Mouse (Mus musculus) spleen, adult 2 months (tissue): ENCODE results near the gene Cckbr. TPM values are rescaled to one million over a fixed set of nuclear protein-coding genes. Genes with fewer than 3 reads are reported as not detected.

Source experiments
- DNase-seq, 2 experiments: peaks; one replicate each; pipeline versions ENCODE4 v3.0.0 to v3.0.0-alpha.2; 2012 to 2021; ENCODE audit warnings: low spot score in 2 of 2, low read depth in 1 of 2
- H3K27ac ChIP-seq: fragments of 200-500 bp; 2 replicates; pipeline ENCODE4 v1.5.1; 2012; ENCODE audit warnings: low read length, inconsistent platforms; ENCODE audit not compliant: insufficient read depth
- H3K27me3 ChIP-seq: fragments of 200-500 bp; 2 replicates; pipeline ENCODE4 v1.6.1; 2012; ENCODE audit warnings: mild to moderate bottlenecking, moderate library complexity, low read length, inconsistent platforms; ENCODE audit not compliant: control insufficient read depth, insufficient read depth
- H3K36me3 ChIP-seq: fragments of 200-500 bp; 2 replicates; pipeline ENCODE4 v1.6.1; 2012; ENCODE audit warnings: mild to moderate bottlenecking, low read length, inconsistent platforms; ENCODE audit not compliant: control insufficient read depth, insufficient read depth
- H3K4me1 ChIP-seq: fragments of 200-500 bp; 2 replicates; pipeline ENCODE4 v1.6.1; 2011; ENCODE audit warnings: inconsistent platforms; ENCODE audit not compliant: control insufficient read depth, insufficient read depth, insufficient read length
- H3K4me3 ChIP-seq: fragments of 200-500 bp; 2 replicates; pipeline ENCODE4 v1.5.1; 2011; ENCODE audit warnings: mild to moderate bottlenecking, inconsistent platforms; ENCODE audit not compliant: insufficient read depth, insufficient read length; ENCODE audit errors: extremely low read depth
- CTCF ChIP-seq: fragments of 200-500 bp; IDR thresholded peaks from 2 replicates; pipeline ENCODE4 v1.5.1; 2011; ENCODE audit warnings: mild to moderate bottlenecking, inconsistent platforms; ENCODE audit not compliant: insufficient read depth, insufficient read length, insufficient replicate concordance; ENCODE audit errors: extremely low read depth
- POLR2A ChIP-seq: fragments of 200-500 bp; IDR thresholded peaks from 2 replicates; pipeline ENCODE4 v1.6.1; 2011; ENCODE audit warnings: low read depth, low read length, inconsistent platforms
- WGBS: fragments of 180-500 bp; shearing (Covaris S2); methylation state at CpG from one replicate; pipeline ENCODE4 v1.1.7; 2018; 5-methylcytosine and 5-hydroxymethylcytosine counted together
- polyA plus RNA-seq: library from polyadenylated mRNA; depleted of rRNA; stranded (reverse); fragments of >200 nt; gene quantifications from 2 replicates; pipeline ENCODE4 v1.2.3, GENCODE M21; 2012

The Cckbr gene
- polyA plus RNA-seq, 1 experiment: 0.11 TPM

DNA sequence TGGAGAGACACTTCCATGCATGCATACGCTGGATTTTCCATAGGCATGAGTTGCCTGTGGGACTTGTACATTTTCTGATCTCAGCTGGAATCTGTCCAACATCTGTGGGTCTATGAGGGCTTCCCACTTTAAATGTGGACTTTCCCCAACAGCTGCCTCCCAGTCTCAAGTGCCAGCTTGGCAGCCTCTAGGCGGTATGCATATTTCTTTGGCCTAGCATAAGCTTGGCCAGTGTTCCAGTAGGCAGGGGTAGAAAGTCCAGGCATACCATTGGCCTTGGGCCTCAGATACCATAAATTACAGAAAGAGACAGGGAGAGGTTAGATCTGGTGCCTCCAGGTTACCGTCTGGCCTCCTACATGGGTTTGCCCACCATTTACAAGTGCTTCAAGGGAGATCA lies 72.3 kb downstream of the Cckbr start:
- TF ChIP-seq POLR2A (no peak), CTCF (no peak)

DNA sequence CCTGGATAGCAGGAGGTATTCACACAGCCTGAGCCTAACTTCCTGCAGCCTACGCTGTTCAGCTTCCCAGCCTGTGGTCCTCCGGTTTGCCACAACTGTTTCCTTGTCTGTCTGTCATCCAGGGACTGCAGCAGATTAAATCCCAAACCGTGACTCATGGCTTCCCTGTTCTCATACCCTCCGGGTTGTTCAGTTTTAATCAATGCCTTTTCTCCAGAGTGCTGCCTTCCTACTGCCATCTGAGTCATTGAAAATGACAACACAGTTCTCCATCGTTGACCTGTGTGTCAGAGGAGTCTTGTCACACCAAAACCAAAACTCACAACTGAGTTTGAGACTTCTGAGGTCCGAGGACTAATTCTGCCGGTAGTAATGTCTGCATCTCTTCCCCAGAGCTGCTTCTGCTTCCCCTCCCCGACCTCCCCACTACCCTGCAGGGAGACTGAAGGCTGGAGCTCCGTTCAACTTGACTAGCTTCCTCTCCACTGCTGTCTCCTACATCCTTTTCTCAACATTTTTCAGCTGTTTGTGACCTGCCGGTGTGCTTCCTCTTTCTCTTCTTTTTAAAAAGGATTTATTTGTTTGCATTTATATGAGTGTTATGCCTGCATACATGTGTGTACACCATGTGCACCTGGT lies 73.4 kb downstream of the Cckbr start:
- TF ChIP-seq POLR2A: no peak
- TF ChIP-seq CTCF: no peak
- no peak for DNase-seq
- H3K36me3 ChIP-seq: no peaks in the 10 kb centered on the region
- no peaks in the 10 kb centered on the region for H3K27me3 ChIP-seq
- H3K4me1 ChIP-seq: no peaks in the 10 kb centered on the region
- no peak overlapping the region for H3K27ac ChIP-seq
- H3K4me3 ChIP-seq: no peak overlapping the region
- WGBS: 12% methylated on average over 10 of the region's 10 CpGs

More for the DNA sequence above, 72.3 kb downstream of the Cckbr start:
- H3K27ac ChIP-seq: no peak overlapping the region
- no peak for DNase-seq
- WGBS: 91% methylated on average over 3 of the region's 3 CpGs
- no peak overlapping the region for H3K4me3 ChIP-seq
- H3K4me1 ChIP-seq: no peaks in the 10 kb centered on the region
- H3K36me3 ChIP-seq: no peaks in the 10 kb centered on the region
- no peaks in the 10 kb centered on the region for H3K27me3 ChIP-seq

DNA sequence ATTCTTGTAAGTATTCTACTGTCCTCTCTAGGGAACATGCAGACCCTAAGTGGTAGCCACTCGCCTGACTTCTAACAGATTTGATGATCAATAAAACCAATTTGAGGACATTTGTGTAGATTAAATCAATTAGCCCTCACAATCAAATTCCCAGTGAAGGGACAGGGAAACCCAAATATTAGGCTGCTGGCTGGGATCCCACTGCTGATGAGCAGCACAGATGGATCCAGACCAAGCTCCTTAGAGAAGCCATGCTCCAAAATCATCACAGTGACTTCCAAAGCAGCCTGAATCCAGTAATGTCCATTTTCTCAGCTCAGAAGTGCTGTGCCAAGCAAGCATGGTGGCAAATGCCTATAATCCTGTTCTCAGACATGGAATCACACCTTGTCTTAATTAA lies 74.1 kb downstream of the Cckbr start:
- H3K36me3 ChIP-seq: no peaks in the 10 kb centered on the region
- 91% methylated on average over 1 of the region's 1 CpGs for WGBS
- no peaks in the 10 kb centered on the region for H3K27me3 ChIP-seq
- TF ChIP-seq POLR2A: no peak
- TF ChIP-seq CTCF: no peak
- no peaks in the 10 kb centered on the region for H3K4me1 ChIP-seq
- no peak for DNase-seq
- H3K27ac ChIP-seq: no peak overlapping the region
- no peak overlapping the region for H3K4me3 ChIP-seq

DNA sequence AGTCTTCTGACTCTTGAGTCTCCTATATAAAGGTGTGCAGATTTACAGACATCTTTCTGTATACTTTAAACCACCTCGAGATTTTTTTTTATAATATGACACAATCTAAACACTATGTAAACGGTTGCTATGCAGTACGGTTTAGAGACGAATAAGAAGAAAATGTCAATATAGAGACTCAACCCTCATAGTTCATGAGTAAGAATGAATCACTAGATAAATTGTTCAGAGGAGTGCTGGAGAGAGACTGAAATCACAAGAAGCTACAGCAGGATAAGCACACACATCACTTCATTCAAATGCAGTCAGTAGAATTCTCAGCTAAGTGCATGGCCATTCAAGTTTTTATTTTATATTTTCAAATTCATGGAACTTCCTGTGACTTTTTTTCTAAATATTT lies 76.5 kb downstream of the Cckbr start:
- DNase-seq: no peak
- WGBS: 89% methylated on average over 4 of the region's 4 CpGs

DNA sequence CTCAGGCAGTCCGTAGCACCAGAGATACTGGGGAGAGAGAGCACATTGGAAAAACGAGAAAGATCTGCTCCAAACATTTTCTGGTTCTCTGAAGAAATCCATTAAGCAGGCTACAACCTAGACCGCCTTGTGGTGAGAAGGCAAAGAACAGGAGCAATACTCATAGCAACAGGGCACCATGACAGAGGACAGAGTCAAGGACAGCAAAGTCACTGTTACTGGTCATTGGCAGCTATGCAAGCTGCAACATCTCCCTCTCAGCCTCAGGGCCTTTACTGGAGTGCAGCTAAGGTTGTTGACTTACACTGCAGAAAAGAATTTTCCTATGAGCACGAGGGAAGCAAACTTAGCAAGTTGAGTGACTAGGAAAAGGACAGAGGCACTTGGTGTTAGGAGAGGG lies 81.7 kb downstream of the Cckbr start:
- Histone ChIP-seq H3K4me1 (no peaks in the 10 kb centered on the region), H3K36me3 (no peaks in the 10 kb centered on the region), H3K4me3 (no peak overlapping the region), H3K27me3 (no peaks in the 10 kb centered on the region), H3K27ac (no peak overlapping the region)
- no peak for DNase-seq
- WGBS: 75% methylated on average over 4 of the region's 4 CpGs
- TF ChIP-seq POLR2A: no peak
- TF ChIP-seq CTCF: no peak

More for the DNA sequence above, 76.5 kb downstream of the Cckbr start:
- Histone ChIP-seq H3K27ac (no peak overlapping the region), H3K4me3 (no peak overlapping the region), H3K36me3 (no peaks in the 10 kb centered on the region), H3K27me3 (no peaks in the 10 kb centered on the region), H3K4me1 (no peaks in the 10 kb centered on the region)
- no peak for TF ChIP-seq CTCF
- TF ChIP-seq POLR2A: no peak

DNA sequence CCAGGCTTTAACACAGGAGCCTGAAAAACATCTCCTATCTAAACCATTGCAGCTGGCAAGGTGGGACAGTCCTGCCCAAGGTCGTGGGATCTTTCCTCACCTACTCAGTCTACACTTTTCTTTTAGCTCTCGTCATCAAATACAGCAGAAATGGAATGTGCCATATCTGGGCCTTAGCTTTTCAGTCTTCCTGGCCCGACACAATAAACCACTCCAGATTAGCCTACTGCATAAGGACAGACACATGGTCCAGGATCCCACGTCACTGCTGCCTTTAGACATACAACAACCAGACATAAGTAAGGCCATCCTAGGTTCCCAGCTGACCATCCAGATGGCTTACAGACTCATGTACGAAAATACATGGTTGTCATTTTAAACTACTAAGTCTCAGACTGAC lies 84.6 kb downstream of the Cckbr start:
- WGBS: 79% methylated on average over 5 of the region's 5 CpGs
- H3K27me3 ChIP-seq: no peaks in the 10 kb centered on the region
- H3K36me3 ChIP-seq: no peaks in the 10 kb centered on the region
- DNase-seq: no peak
- no peaks in the 10 kb centered on the region for H3K4me1 ChIP-seq
- H3K27ac ChIP-seq: no peak overlapping the region
- no peak for TF ChIP-seq POLR2A
- TF ChIP-seq CTCF: no peak
- H3K4me3 ChIP-seq: no peak overlapping the region

DNA sequence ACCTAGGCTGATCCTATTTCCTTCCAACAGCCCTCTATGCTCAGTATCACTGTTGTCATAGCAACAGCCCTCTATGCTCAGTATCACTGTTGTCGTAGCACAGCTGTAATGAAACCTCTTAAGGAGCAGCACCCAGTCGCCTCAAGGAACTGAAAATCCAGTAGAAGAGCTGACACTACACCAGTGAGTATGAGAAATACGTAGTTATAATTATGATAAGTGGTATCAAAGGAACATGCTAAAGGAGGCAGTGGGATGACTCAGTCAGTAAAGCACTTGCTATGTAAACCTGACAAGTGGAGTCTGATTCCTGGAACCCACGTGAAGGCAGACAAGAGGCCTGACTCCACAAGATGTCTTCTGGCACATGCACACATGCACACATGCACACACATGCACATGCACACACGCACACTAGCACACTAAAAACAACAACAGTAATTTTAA lies 88.3 kb downstream of the Cckbr start:
- no peak overlapping the region for H3K27ac ChIP-seq
- no peak for DNase-seq
- no peak overlapping the region for H3K4me3 ChIP-seq
- H3K36me3 ChIP-seq: no peaks in the 10 kb centered on the region
- TF ChIP-seq POLR2A (no peak), CTCF (no peak)
- H3K4me1 ChIP-seq: no peaks in the 10 kb centered on the region
- WGBS: 72% methylated on average over 5 of the region's 5 CpGs
- H3K27me3 ChIP-seq: no peaks in the 10 kb centered on the region
